Mouse (Mus musculus) urinary bladder, postnatal 0 days (tissue): ENCODE measurements around the gene Slc25a18. TPM values are rescaled to one million over a fixed set of nuclear protein-coding genes. Genes with fewer than 3 reads are reported as not detected.

Experiments
- microRNA-seq: library from miRNA; unstranded; fragments of <30 nt; microRNA quantifications from one replicate; pipeline ENCODE4, GENCODE M21; 2016
- polyA plus RNA-seq: library from polyadenylated mRNA; unstranded; fragments of >200 nt; fragmentation: Nextera tagmentation; extraction: Ambion mirVana; gene quantifications from 2 replicates; pipeline ENCODE4 v1.2.1, GENCODE M21; 2015

The Slc25a18 gene
- not detected in 2 replicates for polyA plus RNA-seq

GRCm38 (mm10) chr6:120773149-120773628 is at the start of gene Slc25a18:
Gene Slc25a18 (plus strand): TSS chr6:120773578.

DNA sequence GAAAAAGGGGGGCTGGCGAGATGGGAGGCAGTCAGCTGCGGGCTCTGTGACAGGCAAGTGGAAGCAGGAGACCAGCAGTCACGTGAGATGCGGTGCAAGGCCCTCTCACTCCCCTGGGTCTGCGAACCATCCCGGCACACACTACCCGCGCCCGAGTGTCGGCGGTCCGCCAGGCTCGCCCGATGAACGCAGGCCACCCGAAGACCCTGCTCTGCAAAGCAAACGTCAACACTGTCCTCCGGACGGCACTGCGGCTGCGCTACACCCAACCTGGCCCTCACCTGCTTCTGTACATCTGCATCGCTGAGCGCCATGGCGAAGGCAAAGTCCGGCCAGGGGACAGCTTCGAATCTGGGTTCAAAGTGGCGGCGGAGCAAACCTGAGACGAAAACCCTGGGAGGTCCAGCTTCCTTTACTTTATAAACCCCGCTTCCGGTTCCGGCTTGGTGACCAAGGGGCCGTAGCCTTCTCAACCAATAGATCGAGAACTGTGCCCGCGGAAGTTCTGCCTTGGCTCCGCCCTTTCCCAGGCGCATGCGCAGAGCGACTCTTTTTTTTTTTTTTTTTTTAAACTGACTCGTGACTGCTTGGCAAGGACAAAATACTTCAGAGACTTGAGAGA is 49.0 kb downstream of the Slc25a18 start, which contains the start of gene Atp6v1e1:
TSS of gene Atp6v1e1 (minus strand) at position 487 of the 622 bp plus-strand sequence.

GRCm38 (mm10) chr6:120835474-120836374 is 62.3 kb downstream of the Slc25a18 start, which contains the start of gene Bcl2l13:
Gene Bcl2l13 (plus strand): TSS chr6:120836212.

Small RNA genes within 50 kb of the gene (microRNA-seq; reads per million reads assigned to microRNA genes)
- gene Gm25193, result not detected

Other genes with a start within 250 kb of the Slc25a18 start
- 7.9 and 8.1 TPM in 2 replicates for gene Hdhd5, start 242.3 kb upstream of the Slc25a18 start, polyA plus RNA-seq
- gene Cecr2, start 107.2 kb upstream of the Slc25a18 start, polyA plus RNA-seq, result 0.22 and 0.36 TPM in 2 replicates
- gene Atp6v1e1, start 49.2 kb downstream of the Slc25a18 start, polyA plus RNA-seq, result 125 and 129 TPM in 2 replicates
- 12.3 and 15.4 TPM in 2 replicates for gene Bcl2l13, start 62.6 kb downstream of the Slc25a18 start, polyA plus RNA-seq
- gene Bid, start 143.3 kb downstream of the Slc25a18 start, polyA plus RNA-seq, result 15.9 and 17.1 TPM in 2 replicates